Mouse (Mus musculus) thymus, adult 2 months (tissue): ENCODE measurements around the gene Sapcd2. TPM values are rescaled to one million over a fixed set of nuclear protein-coding genes. Genes with fewer than 3 reads are reported as not detected.

Source experiments
- DNase-seq: peaks from one replicate; pipeline ENCODE4 v3.0.0; 2021
- H3K27ac ChIP-seq: fragments of 200-500 bp; 2 replicates; pipeline ENCODE4 v1.5.1; 2012; ENCODE audit warnings: low read length, control low read depth; ENCODE audit not compliant: control insufficient read depth, insufficient read depth
- H3K27me3 ChIP-seq: fragments of 200-500 bp; 2 replicates; pipeline ENCODE4 v1.6.1; 2012; ENCODE audit warnings: mild to moderate bottlenecking, low read length, moderate library complexity, mixed read lengths; ENCODE audit not compliant: control insufficient read depth, insufficient read depth
- H3K36me3 ChIP-seq: fragments of 200-500 bp; 2 replicates; pipeline ENCODE4 v1.6.1; 2012; ENCODE audit warnings: mild to moderate bottlenecking, low read length, moderate library complexity; ENCODE audit not compliant: control insufficient read depth, insufficient read depth
- H3K4me1 ChIP-seq: fragments of 200-500 bp; replicated peaks from 2 replicates; pipeline ENCODE4 v1.6.1; 2012; ENCODE audit warnings: low read length; ENCODE audit not compliant: control insufficient read depth, insufficient read depth
- H3K4me3 ChIP-seq: fragments of 200-500 bp; 2 replicates; pipeline ENCODE4 v1.5.1; 2012; ENCODE audit warnings: mild to moderate bottlenecking, low read length, control low read depth, moderate library complexity; ENCODE audit not compliant: control insufficient read depth, insufficient read depth
- CTCF ChIP-seq: fragments of 200-500 bp; IDR thresholded peaks from 2 replicates; pipeline ENCODE4 v1.5.1; 2012; ENCODE audit warnings: mild to moderate bottlenecking, control low read depth, low read length, moderate library complexity, borderline replicate concordance; ENCODE audit not compliant: control insufficient read depth, poor library complexity, insufficient read depth; ENCODE audit errors: extremely low read depth
- POLR2A ChIP-seq: fragments of 200-500 bp; IDR thresholded peaks from 2 replicates; pipeline ENCODE4 v1.6.1; 2012; ENCODE audit warnings: mild to moderate bottlenecking, low read length, control low read depth, moderate library complexity; ENCODE audit not compliant: control insufficient read depth, poor library complexity, insufficient read depth; ENCODE audit errors: extremely low read depth
- WGBS: fragments of 180-500 bp; shearing (Covaris S2); methylation state at CpG from one replicate; pipeline ENCODE4 v1.1.7; 2018; 5-methylcytosine and 5-hydroxymethylcytosine counted together
- polyA plus RNA-seq: library from polyadenylated mRNA; depleted of rRNA; stranded (reverse); fragments of >200 nt; gene quantifications from 2 replicates; pipeline ENCODE4 v1.2.3, GENCODE M21; 2012; rRNA removed

Gene Sapcd2
- polyA plus RNA-seq, 1 experiment, result 29.7 TPM

GRCm38 (mm10) chr2:25422587-25423410, 50.7 kb downstream of the Sapcd2 start, which contains the start of gene Fut7:
TSS of gene Fut7 (plus strand) at chr2:25423267.
- Histone ChIP-seq H3K4me1 (peaks cover 25% of the 10 kb centered on the region), H3K27me3 (no peaks in the 10 kb centered on the region), H3K36me3 (no peaks in the 10 kb centered on the region), H3K27ac (peak within 1 kb of the TSS; percentile 1; the same call in 1 of the 2 replicates), H3K4me3 (no peak within 1 kb of the TSS)
- 14% methylated on average over 17 of the region's 17 CpGs for WGBS
- TF ChIP-seq CTCF (0 out of 2 replicates have a peak, but pooled peaks have one; percentile 30), POLR2A (no peak)
- peak; percentile 35 for DNase-seq

- 79% methylated on average over 1 of the region's 1 CpGs for WGBS
- no peak overlapping the region for H3K4me3 ChIP-seq
- no peak for TF ChIP-seq POLR2A
- no peak for TF ChIP-seq CTCF
These were observed 51.5 kb downstream of the Sapcd2 start for GRCm38 (mm10) chr2:25423626-25424025.

DNA sequence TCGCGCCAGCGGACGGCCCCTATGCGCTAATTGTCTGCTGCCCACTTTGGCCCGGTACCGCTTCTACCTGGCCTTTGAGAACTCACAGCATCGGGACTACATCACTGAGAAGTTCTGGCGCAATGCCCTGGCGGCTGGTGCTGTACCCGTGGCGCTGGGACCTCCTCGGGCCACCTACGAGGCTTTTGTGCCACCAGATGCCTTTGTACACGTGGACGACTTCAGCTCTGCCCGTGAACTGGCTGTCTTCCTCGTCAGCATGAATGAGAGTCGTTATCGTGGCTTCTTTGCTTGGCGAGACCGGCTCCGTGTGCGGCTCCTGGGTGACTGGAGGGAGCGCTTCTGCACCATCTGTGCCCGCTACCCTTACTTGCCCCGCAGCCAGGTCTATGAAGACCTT, 53.4 kb downstream of the Sapcd2 start:
- WGBS, result 63% methylated on average over 27 of the region's 27 CpGs
- H3K27ac ChIP-seq, result no peak overlapping the region
- DNase-seq, result no peak
- TF ChIP-seq POLR2A (no peak), CTCF (no peak)
- H3K4me3 ChIP-seq, result no peak overlapping the region
- no peaks in the 10 kb centered on the region for H3K36me3 ChIP-seq
- peaks cover 39% of the 10 kb centered on the region for H3K4me1 ChIP-seq
- no peaks in the 10 kb centered on the region for H3K27me3 ChIP-seq

More at GRCm38 (mm10) chr2:25423626-25424025, 51.5 kb downstream of the Sapcd2 start:
- Histone ChIP-seq H3K36me3 (no peaks in the 10 kb centered on the region), H3K4me1 (peaks cover 29% of the 10 kb centered on the region), H3K27me3 (no peaks in the 10 kb centered on the region), H3K27ac (no peak overlapping the region)
- no peak for DNase-seq

GRCm38 (mm10) chr2:25426721-25427191, 54.6 kb downstream of the Sapcd2 start:
- WGBS, result 4% methylated on average over 5 of the region's 5 CpGs
- H3K36me3 ChIP-seq, result no peaks in the 10 kb centered on the region
- peak; percentile 61; the same call in 1 of the 2 replicates for TF ChIP-seq CTCF
- no peak for TF ChIP-seq POLR2A
- H3K27ac ChIP-seq, result no peak overlapping the region
- no peak overlapping the region for H3K4me3 ChIP-seq
- DNase-seq, result peak; percentile 60
- H3K27me3 ChIP-seq, result no peaks in the 10 kb centered on the region
- H3K4me1 ChIP-seq, result peaks cover 39% of the 10 kb centered on the region

DNA sequence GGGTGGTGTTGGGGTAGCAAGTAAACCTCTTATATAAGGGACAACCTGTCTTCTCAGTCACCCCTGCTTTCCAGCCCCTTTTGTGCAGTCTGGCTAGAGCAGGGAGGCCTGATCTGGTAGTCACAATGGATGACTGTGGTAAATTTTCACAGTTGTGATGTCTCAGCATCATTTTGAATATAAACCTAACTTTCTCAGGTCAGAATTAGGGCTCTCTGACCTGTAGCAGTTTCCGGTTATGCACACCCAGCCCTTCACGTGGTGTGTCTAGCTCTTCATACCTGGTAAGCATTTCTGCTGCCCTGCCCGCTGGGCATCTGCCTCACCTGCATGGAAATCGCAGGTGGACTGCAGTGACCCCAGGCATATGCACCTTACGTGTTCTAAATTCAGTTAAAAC, 55.1 kb downstream of the Sapcd2 start:
- TF ChIP-seq CTCF (no peak), POLR2A (no peak)

More for the DNA sequence above, 55.1 kb downstream of the Sapcd2 start:
- Histone ChIP-seq H3K36me3 (no peaks in the 10 kb centered on the region), H3K4me3 (no peak overlapping the region), H3K4me1 (peaks cover 36% of the 10 kb centered on the region), H3K27ac (no peak overlapping the region), H3K27me3 (no peaks in the 10 kb centered on the region)
- DNase-seq, result no peak
- 89% methylated on average over 5 of the region's 5 CpGs for WGBS

Other genes starting within 250 kb of the Sapcd2 start
- gene Nrarp, start 191.6 kb upstream of the Sapcd2 start, polyA plus RNA-seq, result 13.7 and 16.9 TPM in 2 replicates
- 90.6 and 94.7 TPM in 2 replicates for gene Tor4a, start 175.4 kb upstream of the Sapcd2 start, polyA plus RNA-seq
- gene Nelfb, start 160.8 kb upstream of the Sapcd2 start, polyA plus RNA-seq, result 105 and 115 TPM in 2 replicates
- gene Stpg3, start 157.7 kb upstream of the Sapcd2 start, polyA plus RNA-seq, result 0.12 TPM in 1 of 2 replicates, not detected in the other
- 0.11 and 0.12 TPM in 2 replicates for gene Fam166a, start 153.6 kb upstream of the Sapcd2 start, polyA plus RNA-seq
- 613 and 694 TPM in 2 replicates for gene Tubb4b, start 147.6 kb upstream of the Sapcd2 start, polyA plus RNA-seq
- gene Slc34a3, start 138.0 kb upstream of the Sapcd2 start, polyA plus RNA-seq, result 0.05 and 0.15 TPM in 2 replicates
- 0.05 TPM in 1 of 2 replicates, not detected in the other for gene Rnf224, start 135.5 kb upstream of the Sapcd2 start, polyA plus RNA-seq
- gene Rnf208, start 130.1 kb upstream of the Sapcd2 start, polyA plus RNA-seq, result 3.6 and 4.5 TPM in 2 replicates
- 1.6 and 2.1 TPM in 2 replicates for gene Cysrt1, start 129.9 kb upstream of the Sapcd2 start, polyA plus RNA-seq
- 41.1 and 43.0 TPM in 2 replicates for gene AL732309.1, start 125.5 kb upstream of the Sapcd2 start, polyA plus RNA-seq
- gene Tmem203, start 116.9 kb upstream of the Sapcd2 start, polyA plus RNA-seq, result 66.1 and 79.1 TPM in 2 replicates
- 24.4 and 25.9 TPM in 2 replicates for gene Tprn, start 109.7 kb upstream of the Sapcd2 start, polyA plus RNA-seq
- gene Ssna1, start 99.9 kb upstream of the Sapcd2 start, polyA plus RNA-seq, result 164 and 182 TPM in 2 replicates
- gene Anapc2, start 99.8 kb upstream of the Sapcd2 start, polyA plus RNA-seq, result 141 and 144 TPM in 2 replicates
- 0.35 TPM in 1 of 2 replicates, not detected in the other for gene Tmem210, start 84.2 kb upstream of the Sapcd2 start, polyA plus RNA-seq
- 1.0 and 1.6 TPM in 2 replicates for gene Lrrc26, start 82.4 kb upstream of the Sapcd2 start, polyA plus RNA-seq
- 0.50 TPM in 2 replicates for gene Grin1, start 53.1 kb upstream of the Sapcd2 start, polyA plus RNA-seq
- 23.1 and 26.3 TPM in 2 replicates for gene Man1b1, start 40.0 kb upstream of the Sapcd2 start, polyA plus RNA-seq
- 24.5 and 25.6 TPM in 2 replicates for gene Dpp7, start 16.0 kb upstream of the Sapcd2 start, polyA plus RNA-seq
- 23.0 and 24.4 TPM in 2 replicates for gene Uap1l1, start 6.6 kb upstream of the Sapcd2 start, polyA plus RNA-seq
- 11.7 and 14.0 TPM in 2 replicates for gene Entpd2, start 23.6 kb downstream of the Sapcd2 start, polyA plus RNA-seq
- 28.4 and 30.8 TPM in 2 replicates for gene Npdc1, start 27.0 kb downstream of the Sapcd2 start, polyA plus RNA-seq
- gene Fut7, start 50.9 kb downstream of the Sapcd2 start, polyA plus RNA-seq, result 1.9 and 2.0 TPM in 2 replicates
- 86.6 and 100 TPM in 2 replicates for gene Abca2, start 56.4 kb downstream of the Sapcd2 start, polyA plus RNA-seq
- 11.6 and 17.3 TPM in 2 replicates for gene Clic3, start 84.5 kb downstream of the Sapcd2 start, polyA plus RNA-seq
- gene Paxx, start 88.8 kb downstream of the Sapcd2 start, polyA plus RNA-seq, result 165 and 192 TPM in 2 replicates
- gene Ptgds, start 97.7 kb downstream of the Sapcd2 start, polyA plus RNA-seq, result 4.4 and 13.8 TPM in 2 replicates
- not detected in 2 replicates for gene Lcn12, start 121.6 kb downstream of the Sapcd2 start, polyA plus RNA-seq
- gene Fbxw5, start 128.4 kb downstream of the Sapcd2 start, polyA plus RNA-seq, result 59.2 and 77.5 TPM in 2 replicates
- 4.7 and 5.0 TPM in 2 replicates for gene C8g, start 129.4 kb downstream of the Sapcd2 start, polyA plus RNA-seq
- gene Traf2, start 174.6 kb downstream of the Sapcd2 start, polyA plus RNA-seq, result 47.7 and 49.9 TPM in 2 replicates
- gene Edf1, start 185.5 kb downstream of the Sapcd2 start, polyA plus RNA-seq, result 142 and 152 TPM in 2 replicates
- gene Mamdc4, start 202.5 kb downstream of the Sapcd2 start, polyA plus RNA-seq, result 18.9 and 25.8 TPM in 2 replicates
- gene Phpt1, start 202.9 kb downstream of the Sapcd2 start, polyA plus RNA-seq, result 73.6 and 94.7 TPM in 2 replicates
- gene Ajm1, start 209.4 kb downstream of the Sapcd2 start, polyA plus RNA-seq, result 7.0 and 7.4 TPM in 2 replicates
- 83.4 and 89.6 TPM in 2 replicates for gene Rabl6, start 236.2 kb downstream of the Sapcd2 start, polyA plus RNA-seq
- gene Ccdc183, start 245.4 kb downstream of the Sapcd2 start, polyA plus RNA-seq, result not detected in 2 replicates
- 4.9 and 12.3 TPM in 2 replicates for gene Tmem141, start 249.7 kb downstream of the Sapcd2 start, polyA plus RNA-seq